Mouse (Mus musculus) left cerebral cortex, adult 2 months (tissue): Measurements from ENCODE around the gene Pex11b. TPM values are rescaled to one million over a fixed set of nuclear protein-coding genes. Genes with fewer than 3 reads are reported as not detected.

Source experiments
- DNase-seq, 2 experiments: peaks; one replicate each; pipeline ENCODE4 v3.0.0; 2021 to 2022; ENCODE audit warnings: low spot score in 2 of 2, mixed read lengths in 1 of 2; ENCODE audit errors: extremely low spot score in 1 of 2
- H3K27ac ChIP-seq: fragments of 200-600 bp; 2 replicates; pipeline ENCODE4 v1.8.1; 2022
- H3K4me3 ChIP-seq: fragments of 200-600 bp; 2 replicates; pipeline ENCODE4 v1.8.1; 2022
- CTCF ChIP-seq: fragments of 200-600 bp; IDR thresholded peaks from 2 replicates; pipeline ENCODE4 v1.8.1; 2022; ENCODE audit warnings: antibody characterized with exemption, mild to moderate bottlenecking, moderate library complexity
- intact Hi-C: fragments of 180-260 bp; cut with DNase I; formaldehyde crosslinking; loops from one replicate; pipeline ENCODE4 v1.15.1; 2025
- total RNA-seq, 2 experiments: library from RNA; stranded (reverse); gene quantifications; 2 replicates each; pipeline ENCODE4 v1.2.3; 2021

Gene Pex11b
- total RNA-seq, 2 experiments from 2014 or later = 53.0 to 56.3 TPM

DNA sequence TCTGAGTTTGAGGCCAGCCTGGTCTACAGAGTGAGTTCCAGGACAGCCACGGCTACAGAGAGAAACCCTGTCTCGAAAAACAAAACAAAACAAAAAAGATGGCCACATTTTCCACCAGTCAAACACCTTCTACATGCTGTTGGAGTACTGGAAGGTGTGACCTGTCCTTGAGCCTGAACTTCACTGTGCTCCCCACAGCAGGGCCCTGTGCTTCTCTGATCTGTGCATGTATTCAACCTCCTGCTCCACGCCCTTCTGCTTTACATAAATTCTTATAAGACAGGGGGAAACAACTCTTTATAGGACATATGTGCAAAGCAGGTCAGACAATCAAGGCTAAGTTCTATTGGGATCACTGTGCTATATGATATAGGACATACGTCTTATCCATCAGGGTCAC lies 12.0 kb upstream of the Pex11b start:
- no peak for DNase-seq
- no peak for TF ChIP-seq CTCF
- Histone ChIP-seq H3K27ac (no peak overlapping the region), H3K4me3 (no peak overlapping the region)
- intact Hi-C loops = no loop called here

DNA sequence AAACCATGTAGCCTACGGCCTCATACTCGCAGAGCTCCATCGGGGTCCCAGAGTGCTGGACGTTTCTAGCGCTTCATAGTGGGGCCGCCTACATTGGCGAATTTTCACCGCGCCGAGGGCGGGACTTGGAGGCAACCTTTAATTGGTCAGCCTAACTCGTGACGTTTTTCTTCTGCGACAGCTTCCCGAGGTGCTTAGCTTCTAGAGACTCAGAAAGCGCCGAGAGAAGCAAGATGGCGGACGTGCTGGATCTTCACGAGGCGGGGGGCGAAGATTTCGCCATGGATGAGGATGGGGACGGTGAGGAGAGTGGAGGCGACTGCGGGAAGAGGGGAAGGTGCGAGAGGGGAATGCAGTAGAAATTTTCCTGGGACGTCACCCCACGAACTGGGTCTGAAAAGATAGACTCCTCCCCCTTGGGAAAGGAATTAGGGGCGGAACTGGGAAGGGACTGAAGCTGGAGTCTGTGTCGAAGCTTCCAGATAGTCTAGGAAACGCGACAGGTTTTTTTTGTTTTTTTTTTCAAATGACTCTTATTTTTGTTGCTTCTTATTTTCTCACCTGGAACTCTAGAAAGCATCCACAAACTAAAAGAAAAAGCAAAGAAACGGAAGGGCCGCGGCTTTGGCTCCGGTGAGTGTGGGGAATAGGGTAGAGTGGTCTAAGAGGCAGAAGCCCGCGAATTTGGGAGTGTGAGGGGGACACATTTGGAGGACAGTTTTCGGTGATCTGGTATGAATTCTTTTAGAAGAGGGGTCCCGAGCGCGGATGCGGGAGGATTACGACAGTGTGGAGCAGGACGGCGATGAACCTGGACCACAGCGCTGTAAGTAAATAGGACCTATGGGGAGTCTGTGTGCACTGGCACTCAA lies 5.2 kb upstream of the Pex11b start, which contains the start of gene Rbm8a:
Gene Rbm8a (plus strand): TSS at position 205 of the 872 bp plus-strand sequence.
- peak within 1 kb of the TSS; percentile 89 for H3K27ac ChIP-seq
- DNase-seq = peak; percentile 95 to 96
- intact Hi-C loops = loop anchor here (2.0 kb wide), 1 partner anchor 27 kb away; no protein-coding TSS in a partner anchor
- no peak for TF ChIP-seq CTCF
- H3K4me3 ChIP-seq = peak within 1 kb of the TSS; percentile 66

DNA sequence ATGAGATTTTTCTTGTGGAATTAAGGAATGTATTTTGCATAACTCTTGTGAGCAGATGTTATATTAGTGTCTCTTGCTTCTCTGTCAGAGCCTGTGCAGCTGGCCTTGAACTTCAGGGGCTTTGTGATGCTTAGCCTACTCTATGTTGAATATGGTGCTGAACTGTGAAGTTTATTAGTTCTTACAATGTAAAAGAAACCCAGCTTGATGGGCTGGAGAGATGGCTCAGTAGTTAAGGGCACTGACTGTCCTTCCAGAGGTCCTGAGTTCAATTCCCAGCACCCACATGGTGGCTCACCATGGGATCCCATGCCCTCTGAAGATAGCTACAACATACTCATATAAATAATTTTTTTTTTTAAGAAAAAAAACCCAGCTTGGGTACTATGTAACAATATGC lies 3.1 kb upstream of the Pex11b start:
- intact Hi-C loops = no loop called here
- TF ChIP-seq CTCF = no peak
- no peak for DNase-seq
- Histone ChIP-seq H3K4me3 (no peak overlapping the region), H3K27ac (no peak overlapping the region)

DNA sequence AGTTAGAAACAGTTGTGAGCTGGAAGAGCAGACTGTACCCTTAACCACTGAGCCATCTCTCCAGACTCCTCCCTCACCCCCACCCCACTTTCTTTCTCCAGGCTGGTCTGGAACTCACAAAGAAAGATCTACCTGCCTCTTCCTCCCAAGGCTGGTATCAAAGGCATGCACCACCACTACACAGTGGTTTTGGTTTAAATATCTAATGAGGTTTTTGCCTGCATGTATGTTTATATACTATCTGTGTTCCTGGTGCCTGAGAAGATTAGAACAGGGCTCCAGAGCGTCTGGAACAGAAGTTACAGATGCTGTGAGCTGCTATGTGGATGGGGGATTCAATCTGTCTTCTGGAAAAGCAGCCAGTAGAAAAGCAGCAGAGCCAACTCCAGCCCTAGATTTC lies 1.2 kb upstream of the Pex11b start:
- TF ChIP-seq CTCF = no peak
- Histone ChIP-seq H3K4me3 (no peak overlapping the region), H3K27ac (no peak overlapping the region)
- DNase-seq = no peak
- intact Hi-C loops = no loop called here

DNA sequence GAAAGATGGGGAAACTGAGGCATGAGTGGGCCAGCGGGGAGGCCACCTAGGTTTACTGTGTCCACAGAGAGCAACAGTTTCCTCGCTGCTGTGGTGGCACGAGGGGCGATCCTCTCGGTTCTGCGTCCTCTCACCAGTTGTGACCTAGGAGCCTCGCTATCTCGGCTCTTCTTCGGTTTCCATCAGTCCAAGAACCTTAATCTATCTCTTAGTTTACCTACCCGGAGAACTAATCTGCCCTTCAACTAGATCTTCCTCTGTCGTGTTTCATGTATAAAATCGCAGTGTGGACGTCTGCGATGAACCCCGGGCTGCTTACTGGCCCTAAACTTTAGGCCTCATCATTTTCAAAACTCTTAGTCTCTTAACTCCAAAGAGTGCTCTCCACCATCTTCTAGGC lies 730 bp downstream of the Pex11b start:
- DNase-seq = no peak
- TF ChIP-seq CTCF = no peak
- Histone ChIP-seq H3K4me3 (peak overlapping the region; percentile 87), H3K27ac (peak overlapping the region; percentile 84)
- intact Hi-C loops = loop anchor here (2.0 kb wide), 1 partner anchor 89 kb away; no protein-coding TSS in a partner anchor

DNA sequence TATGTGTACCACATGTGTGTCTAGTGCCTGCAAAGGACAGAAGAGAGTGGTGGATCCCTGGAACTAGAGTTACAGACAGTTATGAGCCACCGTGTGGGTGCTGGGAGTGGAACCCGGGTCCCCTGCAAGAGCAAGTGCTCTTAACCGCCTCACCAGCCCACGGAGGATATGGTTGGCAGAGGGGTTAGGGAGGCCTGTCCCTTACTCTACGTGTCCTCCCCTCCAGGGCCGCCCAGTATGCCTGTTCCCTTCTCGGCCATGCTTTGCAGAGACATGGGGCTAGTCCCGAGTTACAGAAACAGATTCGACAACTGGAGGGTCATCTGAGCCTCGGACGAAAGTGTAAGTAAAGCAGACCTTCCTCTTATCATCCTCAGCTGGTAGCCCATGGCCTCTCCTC lies 1.3 kb downstream of the Pex11b start:
- DNase-seq = no peak
- intact Hi-C loops = loop anchor here (2.0 kb wide), 1 partner anchor 90 kb away; no protein-coding TSS in a partner anchor
- no peak for TF ChIP-seq CTCF
- Histone ChIP-seq H3K4me3 (peak overlapping the region; percentile 87), H3K27ac (no peak overlapping the region)

DNA sequence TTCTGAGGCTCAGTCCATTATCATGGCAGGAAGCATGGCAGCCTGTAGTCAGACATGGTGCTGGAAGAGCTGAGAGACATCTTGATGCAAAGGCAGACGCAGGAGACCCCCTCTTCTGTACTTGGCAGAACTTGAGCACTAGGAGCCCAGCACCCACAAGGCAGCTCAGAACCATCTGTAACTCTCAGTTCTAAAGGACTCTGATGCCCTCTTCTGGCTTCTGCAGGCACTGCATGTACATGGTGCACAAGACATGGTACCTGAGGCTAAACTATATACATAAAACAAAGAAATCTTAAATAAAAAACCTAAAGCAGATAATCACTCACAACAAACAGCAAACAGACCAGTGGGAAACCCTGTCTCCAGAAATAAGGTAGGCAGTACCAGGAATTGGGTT lies 4.0 kb downstream of the Pex11b start:
- TF ChIP-seq CTCF = peak; percentile 72
- intact Hi-C loops = loop anchor here (2.0 kb wide), 1 partner anchor 58 kb away; no protein-coding TSS in a partner anchor
- DNase-seq = peak; percentile 42 to 60
- H3K4me3 ChIP-seq = no peak overlapping the region
- no peak overlapping the region for H3K27ac ChIP-seq

DNA sequence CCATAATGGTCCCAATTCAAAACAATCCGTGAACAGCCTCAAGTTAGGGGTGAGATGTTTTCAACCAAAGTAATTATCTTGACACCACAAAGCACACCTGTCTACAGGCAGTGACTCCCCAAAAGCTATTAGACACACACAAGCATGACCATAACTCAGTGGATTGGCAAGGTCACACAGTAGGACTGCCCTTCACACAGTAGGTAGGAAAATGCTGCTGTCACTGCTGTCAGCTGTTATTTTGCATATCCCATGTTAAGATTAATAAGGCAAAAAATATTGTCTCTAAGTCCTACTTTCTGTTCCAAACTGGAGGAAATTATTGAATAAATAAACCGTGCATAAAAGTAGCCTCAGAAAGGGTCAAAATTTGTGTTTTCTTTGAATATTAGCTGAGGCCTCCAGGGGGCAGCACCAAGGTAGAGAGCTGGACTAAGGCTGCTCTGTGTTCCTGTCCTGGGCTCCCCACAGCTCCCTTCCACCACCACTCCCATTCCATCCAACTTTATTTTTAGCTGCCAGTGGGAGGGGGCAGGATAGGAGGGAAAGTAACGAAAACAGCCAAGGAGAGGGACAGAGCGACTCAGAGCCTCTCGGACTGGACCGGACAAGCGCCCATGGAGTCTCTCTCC lies 10.0 kb downstream of the Pex11b start, which contains the start of gene Itga10:
Gene Itga10 (plus strand): TSS at position 567 of the 632 bp plus-strand sequence.
- H3K4me3 ChIP-seq = no peak within 1 kb of the TSS
- peak; percentile 70 for TF ChIP-seq CTCF
- H3K27ac ChIP-seq = no peak within 1 kb of the TSS
- intact Hi-C loops = loop anchor here (2.0 kb wide), 1 partner anchor 16 kb away; no protein-coding TSS in a partner anchor
- DNase-seq = no peak

DNA sequence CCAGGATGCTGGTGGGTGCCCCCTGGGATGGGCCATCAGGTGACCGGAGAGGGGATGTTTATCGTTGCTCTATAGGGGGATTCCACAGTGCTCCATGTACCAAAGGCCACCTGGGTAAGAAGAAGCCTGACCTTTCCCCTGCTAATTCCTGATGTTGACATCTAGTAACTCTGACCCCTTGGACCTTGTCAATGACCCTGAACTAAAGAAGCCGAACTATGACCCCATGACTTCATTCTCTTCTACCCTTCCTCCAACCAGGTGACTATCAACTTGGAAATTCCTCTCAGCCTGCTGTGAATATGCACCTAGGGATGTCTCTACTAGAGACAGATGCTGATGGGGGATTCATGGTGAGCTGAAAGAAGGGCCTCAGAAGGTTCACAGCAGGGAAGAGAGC lies 12.2 kb downstream of the Pex11b start:
- no peak for TF ChIP-seq CTCF
- DNase-seq = no peak
- H3K27ac ChIP-seq = no peak overlapping the region
- intact Hi-C loops = no loop called here
- H3K4me3 ChIP-seq = no peak overlapping the region

DNA sequence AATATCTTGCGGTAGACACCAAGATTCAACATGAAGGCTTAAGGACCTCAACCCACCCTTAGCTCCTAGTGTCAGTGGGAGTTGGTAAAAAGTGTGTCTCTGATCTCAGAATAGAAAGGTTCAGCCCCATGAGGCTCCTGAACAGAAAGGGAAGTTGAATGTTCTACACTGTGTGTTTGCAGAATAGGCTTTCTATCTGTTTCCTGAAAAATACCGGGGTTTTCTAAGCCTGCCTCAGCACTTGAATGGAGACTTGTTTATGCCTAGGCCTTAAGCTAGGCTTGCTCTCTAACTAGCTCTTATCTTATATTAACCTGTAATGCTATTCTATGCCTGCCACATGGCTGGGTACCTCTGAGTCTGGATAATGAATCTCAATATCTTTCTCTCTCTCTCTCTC lies 25.7 kb downstream of the Pex11b start:
- DNase-seq = no peak
- intact Hi-C loops = loop anchor here (2.0 kb wide), 1 partner anchor 16 kb away; the partner anchor contains the start of gene Itga10
- no peak overlapping the region for H3K27ac ChIP-seq
- H3K4me3 ChIP-seq = no peak overlapping the region
- no peak for TF ChIP-seq CTCF

DNA sequence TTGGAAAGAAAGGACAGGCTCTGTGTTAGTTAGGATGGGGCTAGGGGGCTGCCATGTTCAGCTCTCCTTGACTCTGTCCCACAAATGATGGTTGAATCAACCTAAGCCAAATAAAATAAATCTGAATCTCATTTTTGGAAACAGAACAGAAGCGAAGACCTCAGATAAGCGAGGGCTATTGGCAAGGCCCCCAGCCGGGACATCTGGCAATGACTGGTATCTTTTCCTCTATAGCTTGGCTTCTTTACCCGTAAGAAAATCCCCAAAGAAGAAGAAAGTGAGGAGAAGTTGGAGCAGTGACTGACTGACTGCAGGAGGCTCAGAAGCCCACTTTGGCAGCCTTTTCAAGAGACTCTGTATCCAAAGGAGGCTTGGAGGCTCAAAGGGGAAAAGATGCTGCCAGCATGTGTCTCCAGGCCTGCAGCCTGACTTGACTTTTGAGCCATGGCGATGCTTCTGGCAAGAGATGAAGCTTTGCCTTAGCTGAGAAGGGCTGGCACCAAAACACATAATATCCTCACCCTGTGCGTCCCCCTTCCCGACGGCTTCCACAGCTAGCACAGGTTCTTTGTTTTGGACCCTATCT lies 27.6 kb downstream of the Pex11b start:
- Histone ChIP-seq H3K27ac (no peak overlapping the region; the same call in 1 of the 2 replicates), H3K4me3 (no peak overlapping the region)
- no peak for TF ChIP-seq CTCF
- DNase-seq = no peak
- intact Hi-C loops = no loop called here
